Mouse (Mus musculus) layer of hippocampus, adult 18-20 months (tissue): ENCODE measurements around the gene Erc1. TPM values are rescaled to one million over a fixed set of nuclear protein-coding genes. Genes with fewer than 3 reads are reported as not detected.

ENCODE experiments used
- DNase-seq, 2 experiments: peaks; one replicate each; pipeline ENCODE4 v3.0.0; 2022; ENCODE audit warnings: low spot score in 2 of 2
- total RNA-seq, 2 experiments: library from RNA; stranded (reverse); gene quantifications; 2 replicates each; pipeline ENCODE4 v1.2.3; 2021

The Erc1 gene
- total RNA-seq, 2 experiments from 2014 or later = 48.0 to 48.7 TPM

- DNase-seq = no peak
These were observed 252.5 kb downstream of the Erc1 start for GRCm38 (mm10) chr6:119595440-119595839.

- DNase-seq = no peak
These were observed 257.1 kb downstream of the Erc1 start for GRCm38 (mm10) chr6:119590872-119591271.

GRCm38 (mm10) chr6:119587897-119588296, 260.1 kb downstream of the Erc1 start:
- DNase-seq = no peak

- no peak for DNase-seq
These were observed 260.5 kb downstream of the Erc1 start for GRCm38 (mm10) chr6:119587454-119587853.

- DNase-seq = peak in 1 of 2 experiments; percentile 59
These were observed 262.2 kb downstream of the Erc1 start for GRCm38 (mm10) chr6:119585652-119586375.

GRCm38 (mm10) chr6:119584061-119584460, 263.9 kb downstream of the Erc1 start:
- no peak for DNase-seq

- no peak for DNase-seq
These were observed 264.8 kb downstream of the Erc1 start for GRCm38 (mm10) chr6:119583165-119583564.

- DNase-seq = no peak
These were observed 271.3 kb downstream of the Erc1 start for GRCm38 (mm10) chr6:119576706-119577105.

GRCm38 (mm10) chr6:119575331-119575730, 272.6 kb downstream of the Erc1 start:
- no peak for DNase-seq

- no peak for DNase-seq
These were observed 275.7 kb downstream of the Erc1 start for GRCm38 (mm10) chr6:119572296-119572695.

- no peak for DNase-seq
These were observed 277.2 kb downstream of the Erc1 start for GRCm38 (mm10) chr6:119570797-119571196.

- no peak for DNase-seq
These were observed 279.6 kb downstream of the Erc1 start for GRCm38 (mm10) chr6:119568339-119568738.

GRCm38 (mm10) chr6:119565451-119566379, 282.3 kb downstream of the Erc1 start:
- no peak for DNase-seq

- no peak for DNase-seq
These were observed 285.4 kb downstream of the Erc1 start for GRCm38 (mm10) chr6:119562558-119562957.

GRCm38 (mm10) chr6:119558855-119559254, 289.1 kb downstream of the Erc1 start:
- DNase-seq = no peak

- no peak for DNase-seq
These were observed 293.5 kb downstream of the Erc1 start for GRCm38 (mm10) chr6:119554439-119554838.

GRCm38 (mm10) chr6:119544518-119544864, 303.5 kb downstream of the Erc1 start:
- no peak for DNase-seq

- no peak for DNase-seq
These were observed 304.0 kb downstream of the Erc1 start, which contains the start of gene Wnt5b for GRCm38 (mm10) chr6:119543803-119544517. Gene Wnt5b (minus strand): TSS chr6:119544347.

GRCm38 (mm10) chr6:119543456-119543802, 304.5 kb downstream of the Erc1 start:
- no peak for DNase-seq

GRCm38 (mm10) chr6:119535867-119536266, 312.1 kb downstream of the Erc1 start:
- DNase-seq = no peak

- DNase-seq = no peak
These were observed 314.7 kb downstream of the Erc1 start for GRCm38 (mm10) chr6:119533170-119533709.
